Mouse (Mus musculus) embryonic fibroblast, embryonic 13.5 days (primary cell): Measurements from ENCODE around the gene Rpusd4. TPM values are rescaled to one million over a fixed set of nuclear protein-coding genes. Genes with fewer than 3 reads are reported as not detected.

Experiments
- H3K27ac ChIP-seq: 2 replicates; pipeline ENCODE4 v1.5.1; 2012; ENCODE audit warnings: low read length, control low read depth, inconsistent platforms; ENCODE audit not compliant: insufficient read depth
- H3K4me1 ChIP-seq: 2 replicates; pipeline ENCODE4 v1.6.1; 2011; ENCODE audit warnings: low read length; ENCODE audit not compliant: control insufficient read depth, insufficient read depth
- H3K4me3 ChIP-seq: 2 replicates; pipeline ENCODE4 v1.5.1; 2011; ENCODE audit warnings: mild to moderate bottlenecking, control low read depth, low read length; ENCODE audit not compliant: insufficient read depth
- CTCF ChIP-seq: IDR thresholded peaks from 2 replicates; pipeline ENCODE4 v1.5.1; 2011; ENCODE audit warnings: mild to moderate bottlenecking, control low read depth, low read length, moderate library complexity, borderline replicate concordance; ENCODE audit not compliant: insufficient read depth
- POLR2A ChIP-seq: IDR thresholded peaks from 2 replicates; pipeline ENCODE4 v1.6.1; 2011; ENCODE audit warnings: low read depth, mild to moderate bottlenecking, control low read depth, low read length, moderate library complexity
- polyA plus RNA-seq: library from polyadenylated mRNA; stranded (reverse); fragments of >200 nt; gene quantifications from 2 replicates; pipeline ENCODE4 v1.2.4, GENCODE M21; 2011; ENCODE audit warnings: low read depth; ENCODE audit not compliant: missing spikeins, insufficient read length

Gene Rpusd4
- polyA plus RNA-seq, 1 experiment = 11.0 TPM

- no peak overlapping the region for H3K4me3 ChIP-seq
- H3K4me1 ChIP-seq = peaks cover 2% of the 10 kb centered on the region; the same call in 1 of the 2 replicates
- TF ChIP-seq POLR2A = no peak
- TF ChIP-seq CTCF = no peak
- H3K27ac ChIP-seq = no peak overlapping the region
Observed at GRCm38 (mm10) chr9:35284351-35284750, 16.7 kb downstream of the Rpusd4 start.

GRCm38 (mm10) chr9:35286351-35286750, 18.7 kb downstream of the Rpusd4 start:
- TF ChIP-seq POLR2A (no peak), CTCF (no peak)
- H3K4me1 ChIP-seq = peaks cover 2% of the 10 kb centered on the region; the same call in 1 of the 2 replicates
- no peak overlapping the region for H3K4me3 ChIP-seq
- no peak overlapping the region for H3K27ac ChIP-seq

DNA sequence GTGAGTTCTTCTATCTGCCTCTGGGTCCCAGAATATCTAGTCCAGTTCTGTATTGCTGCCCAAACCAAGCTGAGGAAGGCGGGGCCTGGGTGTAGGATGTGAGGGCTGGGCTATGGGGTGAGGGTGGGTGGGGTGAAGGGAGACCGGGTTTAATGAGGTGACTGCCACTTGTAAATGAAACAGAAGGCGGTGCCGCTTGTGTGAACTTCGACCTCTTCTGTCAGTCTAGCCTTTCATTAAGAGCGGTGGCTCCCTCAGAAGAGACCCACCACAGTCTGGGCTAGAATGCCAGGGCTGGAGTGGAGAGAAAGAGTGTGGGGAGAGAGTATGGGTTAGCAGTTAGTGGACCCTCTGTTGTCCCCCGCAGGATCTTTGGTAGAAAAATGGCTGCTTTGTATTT, 22.3 kb downstream of the Rpusd4 start:
- H3K4me1 ChIP-seq = no peaks in the 10 kb centered on the region; the same call in 1 of the 2 replicates
- TF ChIP-seq POLR2A = no peak
- TF ChIP-seq CTCF = no peak
- no peak overlapping the region for H3K27ac ChIP-seq
- no peak overlapping the region for H3K4me3 ChIP-seq

- no peak for TF ChIP-seq CTCF
- no peak for TF ChIP-seq POLR2A
- Histone ChIP-seq H3K27ac (no peak overlapping the region), H3K4me3 (no peak overlapping the region), H3K4me1 (no peaks in the 10 kb centered on the region; the same call in 1 of the 2 replicates)
Observed at GRCm38 (mm10) chr9:35290417-35290816, 22.8 kb downstream of the Rpusd4 start.

DNA sequence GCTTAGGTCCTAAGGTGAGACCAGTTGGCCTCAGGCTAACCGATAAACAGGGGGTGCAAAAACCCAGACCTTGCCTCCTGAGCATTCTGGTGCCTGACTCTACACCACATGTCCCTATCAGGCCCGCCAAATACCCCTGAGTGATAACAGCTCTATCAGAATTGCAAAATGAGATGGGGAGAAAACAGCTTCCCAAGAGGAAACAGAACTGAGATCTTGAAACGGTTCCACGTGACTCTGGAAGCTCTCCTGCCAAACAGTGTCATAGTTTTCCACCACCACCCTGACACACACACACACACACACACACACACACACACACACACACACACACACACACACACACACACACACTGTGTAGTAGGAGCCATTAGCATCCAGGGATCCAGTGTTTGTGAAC, 23.3 kb downstream of the Rpusd4 start:
- TF ChIP-seq POLR2A (no peak), CTCF (no peak)
- H3K4me3 ChIP-seq = no peak overlapping the region
- no peaks in the 10 kb centered on the region; the same call in 1 of the 2 replicates for H3K4me1 ChIP-seq
- H3K27ac ChIP-seq = no peak overlapping the region

DNA sequence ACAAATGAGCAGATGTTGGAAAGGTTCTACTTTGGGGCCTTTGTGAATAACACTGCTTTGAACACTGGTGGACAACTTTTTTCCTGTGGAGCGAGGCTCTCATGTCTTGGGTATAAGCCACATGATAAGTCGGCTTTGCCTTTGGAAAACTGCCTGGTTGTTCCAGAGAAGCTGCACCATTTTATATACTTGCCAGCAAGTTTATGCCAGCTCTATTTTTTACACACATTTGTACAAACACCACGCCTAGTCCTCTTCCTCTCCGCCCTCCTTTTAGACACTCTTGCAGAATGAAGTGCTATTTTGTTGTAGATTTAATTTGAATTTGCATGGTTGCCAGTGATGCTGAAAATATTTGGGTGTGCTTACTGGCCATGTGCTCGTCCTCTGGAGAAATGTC, 25.8 kb downstream of the Rpusd4 start:
- Histone ChIP-seq H3K4me1 (no peaks in the 10 kb centered on the region; the same call in 1 of the 2 replicates), H3K27ac (no peak overlapping the region), H3K4me3 (no peak overlapping the region)
- TF ChIP-seq CTCF = no peak
- TF ChIP-seq POLR2A = no peak

- no peak overlapping the region for H3K4me3 ChIP-seq
- no peak overlapping the region for H3K27ac ChIP-seq
- H3K4me1 ChIP-seq = no peaks in the 10 kb centered on the region
- TF ChIP-seq CTCF = no peak
- TF ChIP-seq POLR2A = no peak
Observed at GRCm38 (mm10) chr9:35297791-35298190, 30.1 kb downstream of the Rpusd4 start.

DNA sequence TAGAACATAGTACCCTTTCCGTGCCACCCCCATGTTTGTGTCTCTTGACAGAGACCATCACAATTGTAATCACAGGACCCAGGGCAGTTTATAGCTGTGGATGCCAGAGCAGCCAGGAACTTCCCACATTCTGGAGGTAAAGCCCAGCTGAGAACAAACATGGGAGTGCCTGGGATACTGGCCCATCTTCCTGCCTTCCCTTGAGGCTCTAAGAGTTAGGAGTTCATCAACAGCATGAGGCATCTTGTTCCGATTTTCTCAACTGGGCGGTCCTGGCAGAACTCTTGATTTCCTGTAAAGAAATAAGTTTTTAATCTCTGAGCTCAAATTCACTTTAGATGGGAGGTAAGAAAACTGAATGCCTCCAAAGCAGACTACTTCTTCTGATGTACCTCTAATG, 34.5 kb downstream of the Rpusd4 start:
- Histone ChIP-seq H3K4me1 (no peaks in the 10 kb centered on the region), H3K27ac (no peak overlapping the region), H3K4me3 (no peak overlapping the region)
- TF ChIP-seq POLR2A (no peak), CTCF (no peak)

DNA sequence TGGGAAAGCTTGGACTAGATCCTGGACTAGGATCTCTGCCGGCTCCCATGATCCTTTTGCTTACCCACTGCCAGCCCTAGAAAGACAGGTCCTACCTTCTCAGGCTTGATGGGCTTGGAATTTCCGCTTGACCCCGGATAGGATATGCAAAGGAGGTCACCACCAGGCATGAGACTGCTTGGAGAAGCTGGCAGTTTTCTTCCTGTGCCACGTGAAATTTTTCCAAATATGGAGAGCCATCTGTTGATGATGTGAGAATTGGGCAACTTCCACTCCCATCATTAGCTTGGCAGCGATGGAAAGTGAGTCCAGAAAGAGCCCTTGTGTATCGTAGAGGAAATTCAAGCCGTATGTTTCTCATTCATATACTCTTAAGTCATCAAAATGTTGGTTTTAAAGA, 39.8 kb downstream of the Rpusd4 start:
- Histone ChIP-seq H3K4me3 (no peak overlapping the region), H3K27ac (peak overlapping the region; percentile 16; the same call in 1 of the 2 replicates), H3K4me1 (no peaks in the 10 kb centered on the region)
- TF ChIP-seq CTCF (no peak), POLR2A (no peak)

DNA sequence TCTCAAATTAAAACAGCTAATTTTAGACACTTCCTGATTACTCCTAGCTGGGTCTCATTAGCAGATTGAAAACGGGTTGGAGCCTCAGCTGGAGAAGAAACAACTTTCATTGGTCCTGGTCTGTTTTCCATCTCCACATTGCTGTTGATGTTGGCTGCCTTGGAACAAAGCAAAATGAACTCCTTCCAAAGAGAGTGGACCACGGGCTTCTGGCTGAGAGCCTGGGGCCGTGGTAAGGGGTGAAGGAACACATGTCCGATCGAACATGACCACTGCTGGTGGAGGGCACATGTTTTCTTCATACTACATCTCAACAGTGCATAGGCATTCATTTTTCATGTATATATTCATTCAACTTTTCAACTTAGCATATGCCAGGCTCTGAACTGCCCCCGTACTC, 42.7 kb downstream of the Rpusd4 start:
- no peak overlapping the region for H3K27ac ChIP-seq
- no peaks in the 10 kb centered on the region for H3K4me1 ChIP-seq
- no peak for TF ChIP-seq POLR2A
- no peak for TF ChIP-seq CTCF
- H3K4me3 ChIP-seq = no peak overlapping the region

DNA sequence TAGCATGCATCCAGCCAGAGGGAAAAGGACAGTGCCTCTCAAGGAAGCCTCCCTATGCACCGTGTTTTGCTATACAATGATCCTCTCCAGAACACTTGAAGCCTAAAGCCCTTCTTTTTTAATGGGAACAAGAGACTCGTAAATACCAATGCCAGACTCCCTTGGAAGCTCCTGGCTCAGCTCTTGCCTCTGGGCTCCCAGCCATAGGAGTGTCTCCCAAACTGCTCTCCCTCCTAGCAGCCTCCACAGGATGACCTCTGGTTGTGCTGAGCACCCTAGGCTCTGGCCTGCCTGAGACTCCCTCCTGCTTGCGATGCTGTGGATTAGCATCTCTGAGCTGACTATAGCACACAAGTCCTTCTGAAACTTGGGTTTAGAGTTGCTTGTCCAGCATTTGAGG, 44.9 kb downstream of the Rpusd4 start:
- Histone ChIP-seq H3K4me3 (no peak overlapping the region), H3K4me1 (no peaks in the 10 kb centered on the region), H3K27ac (no peak overlapping the region)
- TF ChIP-seq POLR2A (no peak), CTCF (no peak)
